Mouse (Mus musculus): Measurements from ENCODE around the gene Il18rap. TPM values are rescaled to one million over a fixed set of nuclear protein-coding genes. Genes with fewer than 3 reads are reported as not detected.

Gene Il18rap
- total and polyA plus RNA-seq, 3 experiments, result 1.1 to 3.0 (median 2.5) TPM

DNA sequence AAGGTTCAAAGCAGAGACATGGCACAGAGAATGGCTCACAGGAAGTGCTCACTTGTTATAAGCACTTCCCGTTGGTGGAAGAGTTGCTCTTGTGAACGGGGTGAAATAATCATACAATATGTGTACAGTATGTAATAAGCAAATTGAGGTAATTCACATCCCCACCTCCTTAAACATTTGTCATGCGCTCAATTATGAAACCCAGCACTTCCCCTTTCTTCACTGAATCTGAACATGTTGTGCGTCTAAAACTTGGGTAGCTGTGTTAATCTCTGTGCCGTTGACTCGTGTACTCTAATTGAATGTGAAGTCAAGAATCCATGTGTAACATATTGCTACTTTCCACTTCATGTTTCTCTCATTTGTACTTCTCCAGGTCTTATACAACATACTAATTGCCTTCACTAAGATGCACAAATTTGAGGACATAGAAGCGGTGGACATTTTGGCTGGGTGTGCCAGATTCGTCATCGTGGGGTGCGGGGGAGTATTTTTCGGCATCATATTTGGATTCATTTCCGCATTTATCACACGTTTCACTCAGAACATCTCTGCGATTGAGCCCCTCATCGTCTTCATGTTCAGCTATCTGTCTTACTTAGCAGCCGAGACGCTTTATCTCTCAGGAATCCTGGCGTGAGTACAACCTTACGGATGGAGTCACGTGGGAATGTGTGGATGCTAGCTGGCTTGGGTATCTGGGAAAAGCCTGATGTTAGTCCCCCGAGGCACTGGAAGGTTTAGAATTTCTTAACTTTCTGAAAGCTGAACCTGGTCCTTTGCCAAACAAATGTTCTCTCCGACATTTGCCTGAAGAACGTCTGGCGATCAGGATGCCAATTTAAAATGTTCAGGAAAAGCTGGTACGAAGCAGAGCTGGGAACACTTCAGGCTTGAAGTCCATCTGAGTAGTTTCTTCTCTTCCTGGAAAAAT lies 85.5 kb downstream of the Il18rap start:
- no peak overlapping the region for H3K4me3 ChIP-seq (replicated peaks in 1 of 3; ENCODE audit: low read depth in 2 of 3, low read length in 2 of 3, poor library complexity in 1 of 3)
- no peaks in the 10 kb centered on the region for H3K9me3 ChIP-seq (replicated peaks; ENCODE audit: low read length)
- no peaks in the 10 kb centered on the region for H3K79me2 ChIP-seq (replicated peaks; ENCODE audit: control insufficient read depth, extremely low read depth, insufficient read depth, poor library complexity, severe bottlenecking)
- in situ Hi-C loops (cut with MboI; ENCODE audit: low pct_ligation_motif_present, low pct_unique_long_range_greater_than_20kb, low sequenced_read_pairs), result no loop called here
- no peak overlapping the region for H3K27ac ChIP-seq (ENCODE audit: insufficient read depth, low read depth)
- H3K4me1 ChIP-seq (ENCODE audit: control insufficient read depth in 1 of 2, insufficient read depth in 2 of 2), result peaks cover 0 to 51% of the 10 kb centered on the region in 2 experiments; a peak in 2 of 4 replicates
- H3K4me2 ChIP-seq (ENCODE audit: insufficient read depth, low read depth, poor library complexity, severe bottlenecking), result no peak overlapping the region
- no peak for TF ChIP-seq ZKSCAN1 (IDR thresholded peaks at IDR 0.05; ENCODE audit: borderline replicate concordance, low read depth, low read length)
- TF ChIP-seq MAX (IDR thresholded peaks at IDR 0.05; ENCODE audit: low read length), result no peak
- no peak for TF ChIP-seq UBTF (IDR thresholded peaks at IDR 0.05; ENCODE audit: low read depth, low read length)
- H3K27me3 ChIP-seq (replicated peaks), result no peaks in the 10 kb centered on the region
- dilution Hi-C loops (cut with MboI; ENCODE audit: extremely low pct_ligation_motif_present, extremely low pct_unique_long_range_greater_than_20kb, low sequenced_read_pairs), result no loop called here
- peak; percentile 37 for DNase-seq (ENCODE audit: extremely low read depth)
- H3K36me3 ChIP-seq (replicated peaks in 1 of 2; ENCODE audit: control insufficient read depth in 1 of 2, insufficient read depth in 1 of 2, low read length in 1 of 2), result no peaks in the 10 kb centered on the region
- no peak overlapping the region for H3K9ac ChIP-seq (ENCODE audit: insufficient read depth, low read depth)

Other genes starting within 250 kb of the Il18rap start
- gene Il1rl2, start 190.8 kb upstream of the Il18rap start, total RNA-seq (2012; rRNA removed), result not detected in 2 replicates
- gene Il1rl2, start 190.8 kb upstream of the Il18rap start, total RNA-seq (2014; rRNA removed), result not detected in 2 replicates
- gene Il1rl2, start 190.8 kb upstream of the Il18rap start, polyA plus RNA-seq (2012; ENCODE audit: insufficient read length, low read depth), result not detected in 2 replicates
- 0.13 TPM in 1 of 2 replicates, not detected in the other for gene Il1rl1, start 85.8 kb upstream of the Il18rap start, total RNA-seq (2012; rRNA removed)
- gene Il1rl1, start 85.8 kb upstream of the Il18rap start, total RNA-seq (2014; rRNA removed), result not detected in 2 replicates
- not detected in 2 replicates for gene Il1rl1, start 85.8 kb upstream of the Il18rap start, polyA plus RNA-seq (2012; ENCODE audit: insufficient read length, low read depth)
- 0.04 and 0.13 TPM in 2 replicates for gene Il18r1, start 49.8 kb upstream of the Il18rap start, total RNA-seq (2012; rRNA removed)
- not detected in 2 replicates for gene Il18r1, start 49.8 kb upstream of the Il18rap start, total RNA-seq (2014; rRNA removed)
- not detected in 2 replicates for gene Il18r1, start 49.8 kb upstream of the Il18rap start, polyA plus RNA-seq (2012; ENCODE audit: insufficient read length, low read depth)
- gene Slc9a4, start 64.7 kb downstream of the Il18rap start, total RNA-seq (2012; rRNA removed), result not detected in 2 replicates
- gene Slc9a4, start 64.7 kb downstream of the Il18rap start, total RNA-seq (2014; rRNA removed), result 0.07 and 1.2 TPM in 2 replicates
- 0.18 and 0.31 TPM in 2 replicates for gene Slc9a4, start 64.7 kb downstream of the Il18rap start, polyA plus RNA-seq (2012; ENCODE audit: insufficient read length, low read depth)
- not detected in 2 replicates for gene Slc9a2, start 165.2 kb downstream of the Il18rap start, total RNA-seq (2012; rRNA removed)
- not detected in 2 replicates for gene Slc9a2, start 165.2 kb downstream of the Il18rap start, total RNA-seq (2014; rRNA removed)
- not detected in 2 replicates for gene Slc9a2, start 165.2 kb downstream of the Il18rap start, polyA plus RNA-seq (2012; ENCODE audit: insufficient read length, low read depth)